Mouse (Mus musculus) G1E (cell line): ENCODE measurements around the gene Srsf6.

ENCODE experiments used
- CTCF ChIP-seq: IDR thresholded peaks from 2 replicates; pipeline ENCODE4 v1.5.1; 2012; ENCODE audit warnings: low read depth, low read length, inconsistent platforms, mixed read lengths
- GATA1 ChIP-seq: IDR thresholded peaks from 2 replicates; pipeline ENCODE4 v1.6.1; 2012; ENCODE audit warnings: borderline replicate concordance, low read length, inconsistent platforms, mixed read lengths
- GATA2 ChIP-seq: IDR thresholded peaks from 2 replicates; pipeline ENCODE4 v1.6.1; 2012; ENCODE audit warnings: low read depth, low read length, inconsistent platforms, borderline replicate concordance
- POLR2AphosphoS5 ChIP-seq: IDR thresholded peaks from 2 replicates; pipeline ENCODE4 v1.6.1; 2012; ENCODE audit warnings: low read depth, low read length, inconsistent platforms; ENCODE audit not compliant: insufficient replicate concordance
- TAL1 ChIP-seq: conservative IDR thresholded peaks from 2 replicates; pipeline ENCODE4 v1.6.1; 2012; ENCODE audit warnings: low read depth, low read length, inconsistent platforms, mixed read lengths

- no peak for TF ChIP-seq CTCF
- no peak for TF ChIP-seq GATA2
- no peak for TF ChIP-seq POLR2AphosphoS5
- TF ChIP-seq TAL1: no peak
- no peak for TF ChIP-seq GATA1
Observed at GRCm38 (mm10) chr2:162976001-162976400, 44.7 kb downstream of the Srsf6 start.
